Mouse (Mus musculus) midbrain, embryonic 11.5 days (tissue): ENCODE measurements around the gene Neu1. TPM values are rescaled to one million over a fixed set of nuclear protein-coding genes. Genes with fewer than 3 reads are reported as not detected.
"Not testable (repeated sequence)": the region's sequence is repeated elsewhere in the genome, so short reads cannot be mapped to it uniquely, and the experiment has no call there.

Source experiments
- ATAC-seq: fragments of 200-750 bp; cut with Nextera tagmentation; 2 replicates; pipeline ENCODE4 v1.8.0; 2017; ENCODE audit warnings: moderate TSS enrichment, moderate library complexity; ENCODE audit not compliant: low FRiP score
- DNase-seq: peaks from one replicate; pipeline ENCODE4 v3.0.0; 2015; ENCODE audit warnings: low spot score; ENCODE audit errors: missing footprints
- H3K27ac ChIP-seq: fragments of 300-500 bp; sonication (generic); 2 replicates; pipeline ENCODE4 v1.5.1; 2014; ENCODE audit warnings: low read depth, low read length
- H3K27me3 ChIP-seq: fragments of 300-500 bp; sonication (generic); 2 replicates; pipeline ENCODE4 v1.6.1; 2014; ENCODE audit warnings: mild to moderate bottlenecking, low read length, moderate library complexity, mixed read lengths; ENCODE audit not compliant: control insufficient read depth, insufficient read depth
- H3K36me3 ChIP-seq: fragments of 300-500 bp; sonication (generic); 2 replicates; pipeline ENCODE4 v1.6.1; 2014; ENCODE audit warnings: mild to moderate bottlenecking, low read length, moderate library complexity, mixed read lengths; ENCODE audit not compliant: control insufficient read depth, insufficient read depth
- H3K4me1 ChIP-seq: fragments of 300-500 bp; sonication (generic); 2 replicates; pipeline ENCODE4 v1.6.1; 2014; ENCODE audit warnings: low read length; ENCODE audit not compliant: control insufficient read depth, insufficient read depth
- H3K4me2 ChIP-seq: fragments of 300-500 bp; sonication (generic); 2 replicates; pipeline ENCODE4 v1.6.1; 2014; ENCODE audit warnings: mild to moderate bottlenecking, moderate library complexity
- H3K4me3 ChIP-seq: fragments of 300-500 bp; sonication (generic); 2 replicates; pipeline ENCODE4 v1.5.1; 2014; ENCODE audit warnings: low read depth, low read length
- H3K9ac ChIP-seq: fragments of 300-500 bp; sonication (generic); 2 replicates; pipeline ENCODE4 v1.6.1; 2014; ENCODE audit warnings: low read length
- H3K9me3 ChIP-seq: fragments of 300-500 bp; sonication (generic); 2 replicates; pipeline ENCODE4 v1.6.1; 2016; ENCODE audit warnings: low read length; ENCODE audit not compliant: control insufficient read depth
- WGBS: fragments of 180-500 bp; shearing (Covaris S2); extraction: QIAGEN DNeasy Blood & Tissue Kit; methylation state at CpG from one replicate; pipeline ENCODE4 v1.1.7; 2014; 5-methylcytosine and 5-hydroxymethylcytosine counted together
- polyA plus RNA-seq: library from polyadenylated mRNA; unstranded; fragments of >200 nt; fragmentation: Nextera tagmentation; extraction: Ambion mirVana; gene quantifications from 2 replicates; pipeline ENCODE4 v1.2.1, GENCODE M21; 2014

The Neu1 gene
- polyA plus RNA-seq, 1 experiment from 2014 or later, result 12.3 TPM

DNA sequence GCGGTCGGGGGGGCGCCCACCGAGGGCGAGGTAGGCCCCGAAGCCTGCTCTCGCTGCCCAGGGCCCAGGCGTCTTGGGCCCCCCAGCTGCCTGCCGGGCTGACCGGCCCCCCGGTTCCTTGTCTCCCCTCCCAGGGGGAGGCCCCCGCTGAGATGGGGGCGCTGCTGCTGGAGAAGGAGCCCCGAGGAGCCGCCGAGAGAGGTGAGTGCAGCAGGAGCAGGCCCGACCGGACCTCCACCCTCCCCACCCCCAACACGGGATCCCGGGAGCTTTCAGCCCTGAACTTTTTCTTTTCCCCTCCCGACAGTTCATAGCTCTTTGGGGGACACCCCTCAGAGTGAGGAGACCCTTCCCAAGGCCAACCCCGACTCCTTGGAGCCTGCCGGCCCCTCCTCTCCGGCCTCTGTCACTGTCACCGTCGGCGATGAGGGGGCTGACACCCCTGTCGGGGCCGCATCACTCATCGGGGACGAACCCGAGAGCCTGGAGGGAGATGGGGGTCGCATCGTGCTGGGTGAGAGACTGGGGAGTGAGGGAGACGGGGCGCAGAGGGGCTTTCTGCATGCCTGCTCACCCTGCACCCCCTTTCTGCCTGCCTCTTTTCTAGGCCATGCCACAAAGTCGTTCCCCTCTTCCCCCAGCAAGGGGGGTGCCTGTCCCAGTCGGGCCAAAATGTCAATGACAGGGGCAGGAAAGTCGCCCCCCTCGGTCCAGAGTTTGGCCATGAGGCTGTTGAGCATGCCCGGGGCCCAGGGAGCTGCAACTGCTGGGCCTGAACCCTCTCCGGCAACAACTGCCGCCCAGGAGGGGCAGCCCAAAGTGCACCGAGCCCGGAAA, 31.8 kb upstream of the Neu1 start:
- WGBS, result under 1% methylated on average over 39 of the region's 45 CpGs
- Histone ChIP-seq H3K4me3 (peak overlapping the region; percentile 95), H3K4me1 (peaks cover 21% of the 10 kb centered on the region), H3K4me2 (peak overlapping the region; percentile 98), H3K27me3 (no peaks in the 10 kb centered on the region), H3K36me3 (peaks cover 20% of the 10 kb centered on the region), H3K9ac (peak overlapping the region; percentile 99), H3K9me3 (no peaks in the 10 kb centered on the region), H3K27ac (peak overlapping the region; percentile 92)
- DNase-seq, result peak; percentile 95
- peak; percentile 19 for ATAC-seq

DNA sequence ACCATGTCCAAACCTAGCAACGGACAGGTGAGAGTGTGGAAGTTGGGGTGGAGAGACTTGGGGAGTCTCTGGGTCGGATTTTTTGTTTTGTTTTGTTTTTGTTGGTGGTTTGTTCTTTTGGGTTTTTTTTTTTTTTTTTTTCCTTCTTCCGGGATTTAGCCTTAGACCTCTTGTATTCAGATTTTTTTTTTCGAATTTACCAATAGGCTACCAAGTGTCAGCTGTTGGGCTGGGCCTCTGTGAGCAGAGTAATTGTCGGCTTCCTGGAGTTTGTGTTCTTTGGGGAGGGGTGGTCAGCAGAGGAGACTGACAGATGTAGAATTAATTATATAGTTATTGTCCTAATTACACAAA, 31.2 kb upstream of the Neu1 start:
- peak overlapping the region; percentile 95 for H3K4me3 ChIP-seq
- H3K36me3 ChIP-seq, result peaks cover 24% of the 10 kb centered on the region
- ATAC-seq (no peak), DNase-seq (no peak)
- H3K9me3 ChIP-seq, result no peaks in the 10 kb centered on the region
- peaks cover 21% of the 10 kb centered on the region for H3K4me1 ChIP-seq
- H3K27ac ChIP-seq, result no peak overlapping the region
- peak overlapping the region; percentile 98 for H3K4me2 ChIP-seq
- peak overlapping the region; percentile 99 for H3K9ac ChIP-seq
- H3K27me3 ChIP-seq, result no peaks in the 10 kb centered on the region
- WGBS, result 7% methylated on average over 5 of the region's 5 CpGs

- DNase-seq, ATAC-seq, H3K9ac ChIP-seq, H3K9me3 ChIP-seq, H3K27ac ChIP-seq, H3K27me3 ChIP-seq, H3K4me2 ChIP-seq, H3K4me3 ChIP-seq: not testable (repeated sequence)
- Histone ChIP-seq H3K4me1 (peaks cover 13% of the 10 kb centered on the region), H3K36me3 (peaks cover 31% of the 10 kb centered on the region)
These were observed 30.2 kb upstream of the Neu1 start for GRCm38 (mm10) chr17:34900826-34901225.

DNA sequence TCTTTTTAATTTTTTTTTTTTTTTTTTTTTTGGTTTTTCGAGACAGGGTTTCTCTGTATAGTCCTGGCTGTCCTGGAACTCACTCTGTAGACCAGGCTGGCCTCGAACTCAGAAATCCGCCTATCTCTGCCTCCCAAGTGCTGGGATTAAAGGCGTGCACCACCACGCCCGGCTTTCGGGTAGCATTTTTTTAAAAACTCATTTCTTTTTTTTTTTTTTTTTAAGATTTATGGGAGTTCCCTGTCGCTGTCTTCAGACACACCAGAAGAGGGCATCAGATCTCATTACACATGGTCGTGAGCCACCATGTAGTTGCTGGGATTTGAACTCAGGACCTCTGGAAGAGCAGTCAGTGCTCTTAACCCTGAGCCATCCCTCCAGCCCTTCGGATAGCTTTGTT, 29.1 kb upstream of the Neu1 start:
- not testable (repeated sequence) for H3K27me3 ChIP-seq, H3K4me3 ChIP-seq, ATAC-seq, H3K27ac ChIP-seq, H3K4me2 ChIP-seq, H3K4me1 ChIP-seq, H3K9me3 ChIP-seq, H3K9ac ChIP-seq, DNase-seq
- 91% methylated on average over 8 of the region's 10 CpGs for WGBS
- peaks cover 35% of the 10 kb centered on the region for H3K36me3 ChIP-seq

GRCm38 (mm10) chr17:34902895-34903294, 28.2 kb upstream of the Neu1 start:
- WGBS, result 89% methylated on average over 9 of the region's 9 CpGs
- H3K4me2 ChIP-seq, result no peak overlapping the region

DNA sequence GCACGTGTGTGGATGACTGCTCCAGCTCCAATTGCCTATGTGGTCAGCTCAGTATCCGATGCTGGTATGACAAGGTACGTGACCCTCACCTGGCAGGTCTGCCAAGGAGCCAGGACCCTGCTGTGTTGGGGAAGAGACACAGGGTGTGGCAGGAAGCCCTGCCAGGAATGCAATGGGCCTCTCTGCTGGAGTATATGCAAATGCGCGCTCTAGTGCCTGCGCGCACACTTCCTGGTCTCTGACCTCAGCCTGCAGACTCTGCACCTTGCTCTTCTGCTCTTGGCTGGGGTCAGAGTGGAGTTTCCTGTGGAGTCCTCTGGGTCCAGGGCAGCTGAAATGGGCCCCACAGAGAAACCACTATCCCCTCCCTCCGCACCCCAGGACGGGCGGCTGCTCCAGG, 20.1 kb upstream of the Neu1 start:
- no peak for DNase-seq

More at GRCm38 (mm10) chr17:34902895-34903294, 28.2 kb upstream of the Neu1 start:
- Histone ChIP-seq H3K9me3 (no peaks in the 10 kb centered on the region), H3K27ac (no peak overlapping the region), H3K27me3 (no peaks in the 10 kb centered on the region), H3K36me3 (peaks cover 44% of the 10 kb centered on the region), H3K9ac (no peak overlapping the region), H3K4me3 (no peak overlapping the region), H3K4me1 (peaks cover 2% of the 10 kb centered on the region; the same call in 1 of the 2 replicates)
- ATAC-seq, result no peak
- DNase-seq, result no peak

DNA sequence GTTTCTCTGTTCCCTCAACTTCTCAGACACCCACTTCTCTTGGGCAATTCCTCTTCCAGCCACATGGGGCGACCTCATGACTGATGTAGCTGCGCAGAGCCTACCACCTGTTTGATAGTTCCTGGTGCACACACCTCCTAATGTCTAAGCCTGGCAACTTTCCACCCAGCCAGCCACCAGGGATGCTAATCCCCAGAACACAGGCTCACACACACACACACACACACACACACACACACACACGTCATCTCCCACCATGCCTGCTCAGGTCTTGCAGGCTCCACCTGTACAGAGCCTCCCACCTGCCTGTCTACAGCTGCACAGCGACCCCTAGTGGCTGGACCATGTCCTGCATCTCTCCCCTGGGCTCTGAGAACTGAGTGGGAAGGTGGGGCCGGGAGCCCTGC, 19.1 kb upstream of the Neu1 start:
- no peaks in the 10 kb centered on the region for H3K27me3 ChIP-seq
- H3K4me3 ChIP-seq, result no peak overlapping the region
- peaks cover 40% of the 10 kb centered on the region for H3K36me3 ChIP-seq
- no peak overlapping the region for H3K4me2 ChIP-seq
- no peak overlapping the region for H3K9ac ChIP-seq
- H3K9me3 ChIP-seq, result no peaks in the 10 kb centered on the region
- no peaks in the 10 kb centered on the region; the same call in 1 of the 2 replicates for H3K4me1 ChIP-seq
- ATAC-seq (peak; percentile 47), DNase-seq (peak; percentile 97)
- no peak overlapping the region for H3K27ac ChIP-seq
- 46% methylated on average over 5 of the region's 5 CpGs for WGBS

More for the DNA sequence above, 20.1 kb upstream of the Neu1 start:
- no peaks in the 10 kb centered on the region for H3K9me3 ChIP-seq
- H3K27me3 ChIP-seq, result no peaks in the 10 kb centered on the region
- 92% methylated on average over 10 of the region's 10 CpGs for WGBS
- H3K4me2 ChIP-seq, result no peak overlapping the region
- no peaks in the 10 kb centered on the region; the same call in 1 of the 2 replicates for H3K4me1 ChIP-seq
- peaks cover 50% of the 10 kb centered on the region for H3K36me3 ChIP-seq
- H3K4me3 ChIP-seq, result no peak overlapping the region
- ATAC-seq, result no peak
- no peak overlapping the region for H3K9ac ChIP-seq
- H3K27ac ChIP-seq, result no peak overlapping the region

GRCm38 (mm10) chr17:34913930-34914665, 17.0 kb upstream of the Neu1 start, which contains the start of gene Slc44a4:
Gene Slc44a4, plus strand, starts transcription at chr17:34914466.
- Histone ChIP-seq H3K4me2 (no peak within 1 kb of the TSS), H3K9me3 (no peaks in the 10 kb centered on the region), H3K4me3 (no peak within 1 kb of the TSS), H3K9ac (no peak within 1 kb of the TSS), H3K4me1 (no peaks in the 10 kb centered on the region; the same call in 1 of the 2 replicates), H3K36me3 (peaks cover 24% of the 10 kb centered on the region), H3K27ac (no peak within 1 kb of the TSS), H3K27me3 (no peaks in the 10 kb centered on the region)
- DNase-seq (no peak), ATAC-seq (no peak)
- 38% methylated on average over 18 of the region's 18 CpGs for WGBS

GRCm38 (mm10) chr17:34915410-34915831, 15.6 kb upstream of the Neu1 start:
- ATAC-seq, result 0 out of 2 replicates have a peak, but pooled peaks have one; percentile 53
- H3K27ac ChIP-seq, result no peak overlapping the region
- WGBS, result 26% methylated on average over 11 of the region's 11 CpGs

More at GRCm38 (mm10) chr17:34915410-34915831, 15.6 kb upstream of the Neu1 start:
- Histone ChIP-seq H3K4me2 (no peak overlapping the region), H3K4me3 (no peak overlapping the region), H3K4me1 (no peaks in the 10 kb centered on the region; the same call in 1 of the 2 replicates), H3K9me3 (no peaks in the 10 kb centered on the region), H3K36me3 (peaks cover 18% of the 10 kb centered on the region), H3K9ac (no peak overlapping the region), H3K27me3 (no peaks in the 10 kb centered on the region)
- no peak for DNase-seq
